Mouse (Mus musculus): ENCODE results near the gene Tsga8.

The Tsga8 gene

DNA sequence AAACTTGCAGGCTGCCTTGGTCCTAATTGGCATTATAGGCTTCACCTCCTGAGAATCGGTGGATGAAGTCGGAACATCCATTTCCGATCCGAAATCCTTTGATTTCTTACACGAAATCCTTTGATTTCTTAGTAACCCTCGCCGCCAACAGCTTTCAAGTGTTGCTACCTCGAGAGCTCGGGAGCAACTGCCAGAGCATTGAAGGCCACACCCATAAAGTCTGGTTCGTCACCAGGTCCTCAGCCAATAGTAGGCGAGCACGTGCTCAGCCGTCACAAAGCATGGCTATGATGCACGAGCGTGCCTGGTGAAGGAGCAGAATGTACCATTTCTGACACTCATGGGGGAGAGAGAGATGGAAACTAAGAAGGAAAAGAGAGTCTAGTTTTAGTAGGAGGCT, at the start of gene Tsga8:
TSS of gene Tsga8 (minus strand) at position 327 of the 400 bp plus-strand sequence.
- no peak for DNase-seq
